Comparison of ENCODE assay signal across 9 mouse cellular contexts in the genomic region with DNA sequence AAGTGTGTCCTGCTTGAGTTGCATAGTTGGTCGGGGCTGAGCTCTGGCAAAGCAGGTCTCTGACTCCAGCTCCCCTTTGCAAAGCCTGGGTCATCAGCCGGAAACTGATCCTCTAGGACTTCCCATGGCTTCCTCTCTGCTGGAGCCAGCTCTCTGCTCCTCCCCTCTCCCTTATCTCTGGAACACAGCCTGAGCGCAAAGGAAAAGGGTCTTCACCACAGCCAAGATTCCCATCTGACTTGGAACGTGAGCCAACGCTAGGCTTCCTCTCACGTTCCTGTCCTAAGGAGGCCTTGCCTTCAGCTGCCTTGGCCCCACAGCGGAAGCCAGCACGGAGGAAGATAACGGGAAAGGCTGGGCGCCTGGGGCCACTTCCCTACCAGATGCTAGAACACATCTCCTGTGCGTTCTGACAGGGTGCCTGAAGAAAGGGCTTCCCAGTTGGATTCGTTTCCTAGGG.
DNase-seq lines count a peak whose midpoint lies in the region; ATAC-seq lines count a peak whose summit lies in the region.
"Had no signal": no experiment of that assay in that cellular context is flagged by ENCODE, and none has a peak within 500 bp of the region (broad histone marks: within the 10 kb centered on the region; RNA-seq: fewer than 3 reads in every experiment).

No protein-coding gene starts in this region.

- H3K4me2 ChIP-seq in embryonic facial prominence, embryonic 14.5 days (ENCODE audit: low read depth, low read length), result no peak overlapping the region
- H3K4me2 ChIP-seq in heart, embryonic 11.5 days, result no peak overlapping the region
- H3K4me2 ChIP-seq: midbrain, embryonic 12.5 days had no signal

- H3K4me3 ChIP-seq in embryonic facial prominence, embryonic 14.5 days (ENCODE audit: low read depth, low read length), result no peak overlapping the region
- H3K4me3 ChIP-seq in embryonic facial prominence, embryonic 10.5 days, result no peak overlapping the region
- H3K4me3 ChIP-seq in heart, embryonic 11.5 days (ENCODE audit: low read depth, low read length), result no peak overlapping the region
- H3K4me3 ChIP-seq: midbrain, embryonic 12.5 days had no signal

- peak; percentile 70 for DNase-seq in embryonic facial prominence, embryonic 14.5 days (ENCODE audit: low spot score)
- no peak for DNase-seq in embryonic facial prominence, embryonic 10.5 days (ENCODE audit: low spot score)
- peak; percentile 86 for DNase-seq in kidney, postnatal 10 days
- DNase-seq in lung, postnatal 4 days, result peak; percentile 79 to 91
- no peak for DNase-seq in urinary bladder, postnatal 25 days (ENCODE audit: low spot score)
- no peak for DNase-seq in right cerebral cortex, postnatal 25 days
- DNase-seq in cerebellum, adult 11 months, result no peak

- 68% methylated on average over 12 of the region's 12 CpGs for WGBS in embryonic facial prominence, embryonic 14.5 days
- WGBS in embryonic facial prominence, embryonic 10.5 days, result 82% methylated on average over 12 of the region's 12 CpGs
- WGBS in heart, embryonic 11.5 days (ENCODE audit: insufficient replicate concordance), result 36% methylated on average over 12 of the region's 12 CpGs

- no peaks in the 10 kb centered on the region for H3K36me3 ChIP-seq in embryonic facial prominence, embryonic 14.5 days (ENCODE audit: control insufficient read depth, insufficient read depth, low read length)
- H3K36me3 ChIP-seq in embryonic facial prominence, embryonic 10.5 days (replicated peaks), result no peaks in the 10 kb centered on the region
- no peaks in the 10 kb centered on the region for H3K36me3 ChIP-seq in heart, embryonic 11.5 days (ENCODE audit: control insufficient read depth, insufficient read depth, low read length)
- H3K36me3 ChIP-seq: midbrain, embryonic 12.5 days had no signal

- peak overlapping the region; percentile 33; the same call in 1 of the 2 replicates for H3K27ac ChIP-seq in embryonic facial prominence, embryonic 14.5 days (replicated peaks; ENCODE audit: low read depth, low read length)
- H3K27ac ChIP-seq in embryonic facial prominence, embryonic 10.5 days (replicated peaks), result no peak overlapping the region; the same call in 1 of the 2 replicates
- H3K27ac ChIP-seq in heart, embryonic 11.5 days (ENCODE audit: low read depth, low read length), result peak overlapping the region; percentile 69; the same call in 1 of the 2 replicates
- H3K27ac ChIP-seq: midbrain, embryonic 12.5 days had no signal

- H3K4me1 ChIP-seq in embryonic facial prominence, embryonic 14.5 days (ENCODE audit: control insufficient read depth, insufficient read depth, low read length), result no peaks in the 10 kb centered on the region
- 0 out of 2 replicates have a peak, but pooled peaks cover 4% of the 10 kb centered on the region for H3K4me1 ChIP-seq in embryonic facial prominence, embryonic 10.5 days
- H3K4me1 ChIP-seq in heart, embryonic 11.5 days (ENCODE audit: control insufficient read depth, insufficient read depth, low read length), result peaks cover 9% of the 10 kb centered on the region; the same call in 1 of the 2 replicates
- H3K4me1 ChIP-seq: midbrain, embryonic 12.5 days had no signal

- no peaks in the 10 kb centered on the region for H3K27me3 ChIP-seq in embryonic facial prominence, embryonic 14.5 days (replicated peaks; ENCODE audit: control insufficient read depth, insufficient read depth, low read length)
- H3K27me3 ChIP-seq in embryonic facial prominence, embryonic 10.5 days (replicated peaks; ENCODE audit: low read depth, poor library complexity, severe bottlenecking), result no peaks in the 10 kb centered on the region
- H3K27me3 ChIP-seq in heart, embryonic 11.5 days (ENCODE audit: control insufficient read depth, insufficient read depth, low read length), result no peaks in the 10 kb centered on the region
- H3K27me3 ChIP-seq: midbrain, embryonic 12.5 days had no signal

- no peaks in the 10 kb centered on the region for H3K9me3 ChIP-seq in embryonic facial prominence, embryonic 14.5 days (ENCODE audit: control insufficient read depth, low read length)
- no peaks in the 10 kb centered on the region for H3K9me3 ChIP-seq in embryonic facial prominence, embryonic 10.5 days
- H3K9me3 ChIP-seq in heart, embryonic 11.5 days (replicated peaks; ENCODE audit: control insufficient read depth, low read length), result no peaks in the 10 kb centered on the region
- H3K9me3 ChIP-seq: midbrain, embryonic 12.5 days had no signal

- no peak overlapping the region for H3K9ac ChIP-seq in embryonic facial prominence, embryonic 14.5 days (ENCODE audit: low read depth, low read length)
- no peak overlapping the region for H3K9ac ChIP-seq in heart, embryonic 11.5 days (ENCODE audit: low read depth, low read length)
- H3K9ac ChIP-seq: midbrain, embryonic 12.5 days had no signal

- peak; percentile 22; the same call in 1 of the 2 replicates for ATAC-seq in embryonic facial prominence, embryonic 14.5 days (ENCODE audit: low read depth)
- ATAC-seq in heart, embryonic 11.5 days (replicated peaks; ENCODE audit: insufficient number of reproducible peaks, low FRiP score, low TSS enrichment), result peak; percentile 75

Comparison
In these comparisons a context has a peak if more than half of its experiments do, and no peak if none do; other contexts are left out.
1. DNase-seq: peak in embryonic facial prominence, embryonic 14.5 days (single experiment), kidney, postnatal 10 days (single experiment) and lung, postnatal 4 days (2 of 2); none in embryonic facial prominence, embryonic 10.5 days (single experiment), urinary bladder, postnatal 25 days (single experiment), right cerebral cortex, postnatal 25 days (single experiment) and cerebellum, adult 11 months (single experiment).